Mouse (Mus musculus): ENCODE measurements around the gene Cdc42bpb.

Gene Cdc42bpb

GRCm38 (mm10) chr12:111283573-111283972 lies 93.9 kb downstream of the Cdc42bpb start:
- no peak for DNase-seq (ENCODE audit: low read depth)

GRCm38 (mm10) chr12:111276371-111276770 lies 101.1 kb downstream of the Cdc42bpb start:
- DNase-seq (ENCODE audit: low read depth): no peak

GRCm38 (mm10) chr12:111275150-111275841 lies 102.2 kb downstream of the Cdc42bpb start:
- no peak for DNase-seq (ENCODE audit: low read depth)

GRCm38 (mm10) chr12:111274447-111275149 lies 102.9 kb downstream of the Cdc42bpb start:
- DNase-seq (ENCODE audit: low read depth): no peak

GRCm38 (mm10) chr12:111274006-111274405 lies 103.5 kb downstream of the Cdc42bpb start:
- DNase-seq (ENCODE audit: low read depth): no peak

- DNase-seq (ENCODE audit: low read depth): peak; percentile 44
Observed at GRCm38 (mm10) chr12:111272420-111272819, 105.1 kb downstream of the Cdc42bpb start.

GRCm38 (mm10) chr12:111271966-111272365 lies 105.6 kb downstream of the Cdc42bpb start:
- DNase-seq (ENCODE audit: low read depth): no peak

GRCm38 (mm10) chr12:111271406-111271805 lies 106.1 kb downstream of the Cdc42bpb start:
- no peak for DNase-seq (ENCODE audit: low read depth)

- DNase-seq (ENCODE audit: low read depth): no peak
Observed at GRCm38 (mm10) chr12:111270629-111271277, 106.8 kb downstream of the Cdc42bpb start, which contains the start of gene Amn. Gene Amn (plus strand): TSS chr12:111271095.

- DNase-seq (ENCODE audit: low read depth): no peak
Observed at GRCm38 (mm10) chr12:111267673-111268325, 109.7 kb downstream of the Cdc42bpb start.

- no peak for DNase-seq (ENCODE audit: low read depth)
Observed at GRCm38 (mm10) chr12:111266592-111266991, 110.9 kb downstream of the Cdc42bpb start.

- no peak for DNase-seq (ENCODE audit: low read depth)
Observed at GRCm38 (mm10) chr12:111265212-111265611, 112.3 kb downstream of the Cdc42bpb start.

GRCm38 (mm10) chr12:111263650-111264049 lies 113.9 kb downstream of the Cdc42bpb start:
- no peak for DNase-seq (ENCODE audit: low read depth)

- no peak for DNase-seq (ENCODE audit: low read depth)
Observed at GRCm38 (mm10) chr12:111251227-111251626, 126.3 kb downstream of the Cdc42bpb start.

- no peak for DNase-seq (ENCODE audit: low read depth)
Observed at GRCm38 (mm10) chr12:111250116-111250515, 127.4 kb downstream of the Cdc42bpb start.

- no peak for DNase-seq (ENCODE audit: low read depth)
Observed at GRCm38 (mm10) chr12:111249095-111249494, 128.4 kb downstream of the Cdc42bpb start.

GRCm38 (mm10) chr12:111246808-111247464 lies 130.6 kb downstream of the Cdc42bpb start:
- DNase-seq (ENCODE audit: low read depth): no peak

- DNase-seq (ENCODE audit: low read depth): no peak
Observed at GRCm38 (mm10) chr12:111245070-111245469, 132.4 kb downstream of the Cdc42bpb start.

GRCm38 (mm10) chr12:111243733-111244132 lies 133.8 kb downstream of the Cdc42bpb start:
- no peak for DNase-seq (ENCODE audit: low read depth)

Data from fibroblast of lung, adult 2 months (primary cell).